ENCODE assay signal across 25 mouse cellular contexts in genomic region chr5:50260417-50260816, GRCm38 (mm10).
A peak's percentile ranks its signal among the peaks of the same experiment; 100 is the strongest.
DNase-seq lines count a peak whose midpoint lies in the region; ATAC-seq lines count a peak whose summit lies in the region.
"Had no signal": no experiment of that assay in that cellular context is flagged by ENCODE, and none has a peak within 500 bp of the region (broad histone marks: within the 10 kb centered on the region; RNA-seq: fewer than 3 reads in every experiment).

No protein-coding gene starts in this region.

- H3K27ac ChIP-seq in forebrain, embryonic 13.5 days = no peak overlapping the region
- no peak overlapping the region for H3K27ac ChIP-seq in forebrain, embryonic 10.5 days
- no peak overlapping the region for H3K27ac ChIP-seq in forebrain, embryonic 15.5 days (replicated peaks)
- no peak overlapping the region for H3K27ac ChIP-seq in forebrain, embryonic 11.5 days (ENCODE audit: low read depth, low read length)
- no peak overlapping the region for H3K27ac ChIP-seq in forebrain, embryonic 16.5 days (ENCODE audit: low read length)
- H3K27ac ChIP-seq in neural tube, embryonic 15.5 days (replicated peaks) = no peak overlapping the region
- H3K27ac ChIP-seq: embryonic facial prominence, embryonic 13.5 days; embryonic facial prominence, embryonic 15.5 days had no signal

- no peak overlapping the region for H3K9ac ChIP-seq in forebrain, embryonic 13.5 days
- H3K9ac ChIP-seq in forebrain, embryonic 15.5 days (replicated peaks) = no peak overlapping the region
- H3K9ac ChIP-seq in forebrain, embryonic 11.5 days (ENCODE audit: low read length) = no peak overlapping the region
- no peak overlapping the region for H3K9ac ChIP-seq in forebrain, embryonic 16.5 days (replicated peaks; ENCODE audit: low read depth, low read length)
- H3K9ac ChIP-seq in neural tube, embryonic 15.5 days (replicated peaks) = no peak overlapping the region
- H3K9ac ChIP-seq: embryonic facial prominence, embryonic 13.5 days; embryonic facial prominence, embryonic 15.5 days had no signal

- H3K27me3 ChIP-seq in forebrain, embryonic 13.5 days = no peaks in the 10 kb centered on the region
- no peaks in the 10 kb centered on the region for H3K27me3 ChIP-seq in forebrain, embryonic 10.5 days (ENCODE audit: poor library complexity, severe bottlenecking)
- H3K27me3 ChIP-seq in forebrain, embryonic 15.5 days = no peaks in the 10 kb centered on the region
- no peaks in the 10 kb centered on the region for H3K27me3 ChIP-seq in forebrain, embryonic 11.5 days (ENCODE audit: control insufficient read depth, insufficient read depth, low read length)
- no peaks in the 10 kb centered on the region for H3K27me3 ChIP-seq in forebrain, embryonic 16.5 days (replicated peaks; ENCODE audit: control insufficient read depth, insufficient read depth, low read length)
- H3K27me3 ChIP-seq in neural tube, embryonic 15.5 days (replicated peaks) = no peaks in the 10 kb centered on the region
- H3K27me3 ChIP-seq: CH12.LX; embryonic facial prominence, embryonic 13.5 days; embryonic facial prominence, embryonic 15.5 days had no signal

- peak; percentile 82; the same call in 1 of the 2 replicates for ATAC-seq in forebrain, embryonic 13.5 days
- ATAC-seq in forebrain, embryonic 15.5 days (replicated peaks) = peak; percentile 89
- no peak for ATAC-seq in forebrain, embryonic 11.5 days (replicated peaks; ENCODE audit: low FRiP score)
- peak; percentile 91 for ATAC-seq in forebrain, embryonic 16.5 days
- no peak for ATAC-seq in neural tube, embryonic 15.5 days (ENCODE audit: low FRiP score)
- ATAC-seq: CD4-positive, CD25-positive, alpha-beta regulatory T cell, adult 4 months; Patski had no signal

- WGBS in forebrain, embryonic 13.5 days = 90% methylated on average over 2 of the region's 2 CpGs
- WGBS in forebrain, embryonic 10.5 days = 85% methylated on average over 2 of the region's 2 CpGs
- WGBS in forebrain, embryonic 15.5 days = 59% methylated on average over 2 of the region's 2 CpGs
- 81% methylated on average over 2 of the region's 2 CpGs for WGBS in forebrain, embryonic 11.5 days
- 50% methylated on average over 2 of the region's 2 CpGs for WGBS in forebrain, embryonic 16.5 days
- WGBS in neural tube, embryonic 15.5 days = 81% methylated on average over 2 of the region's 2 CpGs

- H3K4me3 ChIP-seq in forebrain, embryonic 13.5 days = no peak overlapping the region
- no peak overlapping the region for H3K4me3 ChIP-seq in forebrain, embryonic 10.5 days
- H3K4me3 ChIP-seq in forebrain, embryonic 15.5 days = no peak overlapping the region
- H3K4me3 ChIP-seq in forebrain, embryonic 11.5 days (ENCODE audit: low read depth, low read length) = no peak overlapping the region
- no peak overlapping the region for H3K4me3 ChIP-seq in forebrain, embryonic 16.5 days (replicated peaks; ENCODE audit: low read length)
- no peak overlapping the region for H3K4me3 ChIP-seq in neural tube, embryonic 15.5 days (replicated peaks)
- H3K4me3 ChIP-seq: embryonic facial prominence, embryonic 13.5 days; embryonic facial prominence, embryonic 15.5 days; erythroblast, embryonic 14.5 days had no signal

- H3K4me2 ChIP-seq in forebrain, embryonic 13.5 days = no peak overlapping the region
- H3K4me2 ChIP-seq in forebrain, embryonic 15.5 days (replicated peaks) = no peak overlapping the region
- no peak overlapping the region for H3K4me2 ChIP-seq in forebrain, embryonic 11.5 days (ENCODE audit: low read depth, low read length, severe bottlenecking)
- H3K4me2 ChIP-seq in forebrain, embryonic 16.5 days (ENCODE audit: low read length) = no peak overlapping the region
- H3K4me2 ChIP-seq in neural tube, embryonic 15.5 days = no peak overlapping the region
- H3K4me2 ChIP-seq: embryonic facial prominence, embryonic 13.5 days; embryonic facial prominence, embryonic 15.5 days had no signal

- H3K4me1 ChIP-seq in forebrain, embryonic 13.5 days = no peaks in the 10 kb centered on the region
- H3K4me1 ChIP-seq in forebrain, embryonic 10.5 days = no peaks in the 10 kb centered on the region
- no peaks in the 10 kb centered on the region for H3K4me1 ChIP-seq in forebrain, embryonic 15.5 days
- H3K4me1 ChIP-seq in forebrain, embryonic 11.5 days (replicated peaks; ENCODE audit: control insufficient read depth, insufficient read depth, low read length) = no peaks in the 10 kb centered on the region
- no peaks in the 10 kb centered on the region for H3K4me1 ChIP-seq in forebrain, embryonic 16.5 days (replicated peaks; ENCODE audit: control insufficient read depth, insufficient read depth, low read length)
- no peaks in the 10 kb centered on the region for H3K4me1 ChIP-seq in neural tube, embryonic 15.5 days
- H3K4me1 ChIP-seq: embryonic facial prominence, embryonic 13.5 days; embryonic facial prominence, embryonic 15.5 days had no signal

- DNase-seq in forebrain, embryonic 10.5 days (ENCODE audit: extremely low spot score, low spot score) = no peak
- no peak for DNase-seq in forebrain, embryonic 11.5 days (ENCODE audit: low spot score)
- no peak for DNase-seq in retina, embryonic 14.5 days (ENCODE audit: low spot score)
- DNase-seq: adrenal gland, adult 2 months; adrenal gland, postnatal 10 days; adrenal gland, postnatal 25 days; B cell, adult 2 months; cerebellum, adult 11 months; cerebellum, adult 18-20 months; cerebellum, adult 8-10 months; cerebellum, adult 9-11 months; cerebellum, postnatal 14 days; cerebellum, postnatal 36 days; embryo, embryonic 11 days had no signal

- no peaks in the 10 kb centered on the region for H3K9me3 ChIP-seq in forebrain, embryonic 13.5 days (replicated peaks)
- H3K9me3 ChIP-seq in forebrain, embryonic 10.5 days = no peaks in the 10 kb centered on the region
- no peaks in the 10 kb centered on the region for H3K9me3 ChIP-seq in forebrain, embryonic 15.5 days
- no peaks in the 10 kb centered on the region for H3K9me3 ChIP-seq in forebrain, embryonic 11.5 days (ENCODE audit: control insufficient read depth, low read length)
- no peaks in the 10 kb centered on the region for H3K9me3 ChIP-seq in forebrain, embryonic 16.5 days (ENCODE audit: control insufficient read depth, low read length)
- H3K9me3 ChIP-seq in neural tube, embryonic 15.5 days (replicated peaks) = no peaks in the 10 kb centered on the region
- H3K9me3 ChIP-seq: embryonic facial prominence, embryonic 13.5 days; embryonic facial prominence, embryonic 15.5 days; G1E had no signal

- H3K36me3 ChIP-seq in forebrain, embryonic 13.5 days (ENCODE audit: poor library complexity, severe bottlenecking) = no peaks in the 10 kb centered on the region
- no peaks in the 10 kb centered on the region for H3K36me3 ChIP-seq in forebrain, embryonic 10.5 days (replicated peaks)
- no peaks in the 10 kb centered on the region for H3K36me3 ChIP-seq in forebrain, embryonic 15.5 days
- H3K36me3 ChIP-seq in forebrain, embryonic 11.5 days (ENCODE audit: control insufficient read depth, insufficient read depth, low read length) = no peaks in the 10 kb centered on the region
- no peaks in the 10 kb centered on the region for H3K36me3 ChIP-seq in forebrain, embryonic 16.5 days (ENCODE audit: control insufficient read depth, insufficient read depth)
- no peaks in the 10 kb centered on the region for H3K36me3 ChIP-seq in neural tube, embryonic 15.5 days
- H3K36me3 ChIP-seq: embryonic facial prominence, embryonic 13.5 days; embryonic facial prominence, embryonic 15.5 days; G1E had no signal

Comparison
In these comparisons a context has a peak if more than half of its experiments do, and no peak if none do; other contexts are left out.
1. ATAC-seq: peak in forebrain, embryonic 13.5 days (single experiment), forebrain, embryonic 15.5 days (single experiment) and forebrain, embryonic 16.5 days (single experiment); none in forebrain, embryonic 11.5 days (single experiment) and neural tube, embryonic 15.5 days (single experiment).